ENCODE assay signal across 23 mouse cellular contexts in the genomic region with DNA sequence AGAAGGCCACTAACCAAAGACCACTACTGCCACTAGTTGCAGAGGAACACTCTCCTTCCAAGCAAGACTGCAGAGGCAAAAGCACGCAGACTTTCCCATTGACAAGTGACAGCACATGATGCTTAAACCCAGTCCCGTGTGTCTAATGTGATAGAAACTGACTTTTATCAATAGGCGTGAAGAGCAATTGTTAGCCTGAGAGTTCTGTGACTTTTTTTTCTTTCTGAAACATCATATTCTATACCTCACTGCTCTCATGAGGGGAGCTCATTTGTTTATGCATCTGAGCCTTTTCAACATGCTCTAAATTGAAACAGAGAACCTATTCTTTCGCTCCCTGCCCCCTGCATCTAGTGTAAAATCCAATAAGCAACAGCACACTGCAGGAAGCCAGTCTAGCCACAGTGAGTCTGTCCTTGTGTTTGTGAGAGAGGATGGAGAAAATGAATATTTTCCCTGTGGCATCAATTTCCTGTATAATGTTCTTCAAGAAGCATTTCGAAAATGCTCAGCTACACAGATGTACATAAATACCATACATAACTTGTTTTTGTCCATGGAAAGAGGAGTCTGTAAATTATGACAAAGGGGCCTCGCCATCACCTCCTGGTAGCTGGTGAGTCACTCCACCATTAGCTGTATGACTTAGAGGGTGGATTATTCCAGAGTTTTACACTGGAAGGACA. TPM values are rescaled to one million over a fixed set of nuclear protein-coding genes. Genes with fewer than 3 reads are reported as not detected.
DNase-seq lines count a peak whose midpoint lies in the region; ATAC-seq and TF ChIP-seq lines count a peak whose summit lies in the region.
"Had no signal": no experiment of that assay in that cellular context is flagged by ENCODE, and none has a peak within 500 bp of the region (broad histone marks: within the 10 kb centered on the region; RNA-seq: fewer than 3 reads in every experiment).

No protein-coding gene starts in this region.

- H3ac ChIP-seq in C2C12 (ENCODE audit: control insufficient read depth, insufficient read length, low read depth) = no peak overlapping the region

- H3K9ac ChIP-seq in midbrain, embryonic 11.5 days (ENCODE audit: low read length) = no peak overlapping the region
- H3K9ac ChIP-seq in midbrain, embryonic 14.5 days (replicated peaks; ENCODE audit: low read length) = no peak overlapping the region
- no peak overlapping the region for H3K9ac ChIP-seq in heart, embryonic 11.5 days (ENCODE audit: low read depth, low read length)
- H3K9ac ChIP-seq: forebrain, embryonic 13.5 days; heart, embryonic 15.5 days had no signal

- no peak overlapping the region for H3K27ac ChIP-seq in midbrain, embryonic 11.5 days (ENCODE audit: low read depth, low read length)
- no peak overlapping the region for H3K27ac ChIP-seq in midbrain, embryonic 10.5 days (replicated peaks)
- H3K27ac ChIP-seq in embryonic fibroblast, embryonic 13.5 days (ENCODE audit: insufficient read depth, low read length) = peak overlapping the region; percentile 55
- H3K27ac ChIP-seq in midbrain, embryonic 14.5 days (replicated peaks; ENCODE audit: low read depth, low read length) = no peak overlapping the region
- no peak overlapping the region for H3K27ac ChIP-seq in heart, embryonic 11.5 days (ENCODE audit: low read depth, low read length)
- H3K27ac ChIP-seq: forebrain, embryonic 13.5 days; heart, embryonic 15.5 days; kidney, postnatal 0 days; left cerebral cortex, adult 2 months; limb, embryonic 10.5 days had no signal

- WGBS in midbrain, embryonic 11.5 days = 55% methylated on average over 6 of the region's 6 CpGs
- WGBS in midbrain, embryonic 10.5 days = 66% methylated on average over 6 of the region's 6 CpGs
- WGBS in midbrain, embryonic 14.5 days = 25% methylated on average over 6 of the region's 6 CpGs
- WGBS in heart, embryonic 11.5 days (ENCODE audit: insufficient replicate concordance) = 84% methylated on average over 6 of the region's 6 CpGs

- no peak overlapping the region for H3K4me2 ChIP-seq in midbrain, embryonic 11.5 days
- no peak overlapping the region for H3K4me2 ChIP-seq in midbrain, embryonic 14.5 days (ENCODE audit: low read length)
- H3K4me2 ChIP-seq in heart, embryonic 11.5 days = no peak overlapping the region
- H3K4me2 ChIP-seq: forebrain, embryonic 13.5 days; heart, embryonic 15.5 days; liver, embryonic 11.5 days had no signal

- no peaks in the 10 kb centered on the region for H3K79me3 ChIP-seq in C2C12 (ENCODE audit: low read depth)

- TF ChIP-seq POLR2A in embryonic fibroblast, embryonic 13.5 days (IDR thresholded peaks at IDR 0.05; ENCODE audit: low read depth, low read length) = no peak

- no peaks in the 10 kb centered on the region for H3K27me3 ChIP-seq in midbrain, embryonic 11.5 days (ENCODE audit: control insufficient read depth, insufficient read depth, low read length)
- 0 out of 2 replicates have a peak, but pooled peaks cover 3% of the 10 kb centered on the region for H3K27me3 ChIP-seq in midbrain, embryonic 10.5 days (ENCODE audit: low read depth, poor library complexity, severe bottlenecking)
- H3K27me3 ChIP-seq in C2C12 (ENCODE audit: control insufficient read depth, insufficient read depth, insufficient read length) = no peaks in the 10 kb centered on the region
- H3K27me3 ChIP-seq in midbrain, embryonic 14.5 days (ENCODE audit: control insufficient read depth, insufficient read depth, low read length) = peaks cover 9% of the 10 kb centered on the region; the same call in 1 of the 2 replicates
- no peaks in the 10 kb centered on the region for H3K27me3 ChIP-seq in heart, embryonic 11.5 days (ENCODE audit: control insufficient read depth, insufficient read depth, low read length)
- H3K27me3 ChIP-seq: forebrain, embryonic 13.5 days; heart, embryonic 15.5 days had no signal

- H3K9me3 ChIP-seq in midbrain, embryonic 11.5 days (ENCODE audit: control insufficient read depth, low read length) = no peaks in the 10 kb centered on the region
- H3K9me3 ChIP-seq in midbrain, embryonic 10.5 days (replicated peaks) = no peaks in the 10 kb centered on the region
- H3K9me3 ChIP-seq in midbrain, embryonic 14.5 days (ENCODE audit: control insufficient read depth, low read length) = no peaks in the 10 kb centered on the region
- H3K9me3 ChIP-seq in heart, embryonic 11.5 days (replicated peaks; ENCODE audit: control insufficient read depth, low read length) = no peaks in the 10 kb centered on the region
- H3K9me3 ChIP-seq: forebrain, embryonic 13.5 days; heart, embryonic 15.5 days; limb, embryonic 10.5 days had no signal

- H3K4me1 ChIP-seq in midbrain, embryonic 11.5 days (ENCODE audit: control insufficient read depth, insufficient read depth, low read length) = peaks cover 3% of the 10 kb centered on the region; the same call in 1 of the 2 replicates
- peaks cover 22% of the 10 kb centered on the region for H3K4me1 ChIP-seq in midbrain, embryonic 10.5 days
- peaks cover 5% of the 10 kb centered on the region; the same call in 1 of the 2 replicates for H3K4me1 ChIP-seq in embryonic fibroblast, embryonic 13.5 days (ENCODE audit: control insufficient read depth, insufficient read depth, low read length)
- peaks cover 11% of the 10 kb centered on the region; the same call in 1 of the 2 replicates for H3K4me1 ChIP-seq in midbrain, embryonic 14.5 days (ENCODE audit: control insufficient read depth, insufficient read depth, low read length)
- H3K4me1 ChIP-seq in heart, embryonic 11.5 days (ENCODE audit: control insufficient read depth, insufficient read depth, low read length) = no peaks in the 10 kb centered on the region; the same call in 1 of the 2 replicates
- H3K4me1 ChIP-seq: forebrain, embryonic 13.5 days; heart, embryonic 15.5 days; limb, embryonic 10.5 days had no signal

- no peak for TF ChIP-seq CTCF in C2C12 (IDR thresholded peaks at IDR 0.05; ENCODE audit: control insufficient read depth, insufficient read depth, insufficient read length)
- no peak for TF ChIP-seq CTCF in embryonic fibroblast, embryonic 13.5 days (IDR thresholded peaks at IDR 0.05; ENCODE audit: borderline replicate concordance, insufficient read depth, low read length)

- H3K36me3 ChIP-seq in midbrain, embryonic 11.5 days (ENCODE audit: control insufficient read depth, insufficient read depth, low read length) = no peaks in the 10 kb centered on the region
- H3K36me3 ChIP-seq in midbrain, embryonic 10.5 days = no peaks in the 10 kb centered on the region
- no peaks in the 10 kb centered on the region for H3K36me3 ChIP-seq in C2C12 (ENCODE audit: control insufficient read depth, insufficient read depth)
- H3K36me3 ChIP-seq in midbrain, embryonic 14.5 days (ENCODE audit: control insufficient read depth, insufficient read depth, low read length) = no peaks in the 10 kb centered on the region
- H3K36me3 ChIP-seq in heart, embryonic 11.5 days (ENCODE audit: control insufficient read depth, insufficient read depth, low read length) = no peaks in the 10 kb centered on the region
- H3K36me3 ChIP-seq: heart, embryonic 15.5 days; limb, embryonic 10.5 days had no signal

- H3K4me3 ChIP-seq in midbrain, embryonic 11.5 days (ENCODE audit: low read depth, low read length) = no peak overlapping the region
- H3K4me3 ChIP-seq in midbrain, embryonic 10.5 days = no peak overlapping the region
- no peak overlapping the region for H3K4me3 ChIP-seq in C2C12 (ENCODE audit: insufficient read depth, poor library complexity, severe bottlenecking)
- H3K4me3 ChIP-seq in embryonic fibroblast, embryonic 13.5 days (ENCODE audit: insufficient read depth, low read length) = no peak overlapping the region
- no peak overlapping the region for H3K4me3 ChIP-seq in midbrain, embryonic 14.5 days (replicated peaks; ENCODE audit: low read depth, low read length)
- no peak overlapping the region for H3K4me3 ChIP-seq in heart, embryonic 11.5 days (ENCODE audit: low read depth, low read length)
- H3K4me3 ChIP-seq: forebrain, embryonic 13.5 days; heart, embryonic 15.5 days; left cerebral cortex, adult 2 months; limb, embryonic 10.5 days had no signal

- peak; percentile 48; the same call in 1 of the 2 replicates for ATAC-seq in midbrain, embryonic 11.5 days (ENCODE audit: low FRiP score)
- peak; percentile 63; the same call in 1 of the 2 replicates for ATAC-seq in midbrain, embryonic 14.5 days (ENCODE audit: low FRiP score, low TSS enrichment)
- no peak for ATAC-seq in heart, embryonic 11.5 days (replicated peaks; ENCODE audit: insufficient number of reproducible peaks, low FRiP score, low TSS enrichment)
- ATAC-seq: forebrain, embryonic 13.5 days; intestine, postnatal 0 days had no signal

- no peaks in the 10 kb centered on the region for H3K79me2 ChIP-seq in C2C12 (ENCODE audit: control insufficient read depth, insufficient read depth)

- DNase-seq in midbrain, embryonic 11.5 days (ENCODE audit: low spot score, missing footprints) = no peak
- DNase-seq in midbrain, embryonic 10.5 days (ENCODE audit: low spot score) = no peak
- peak; percentile 51 for DNase-seq in midbrain, embryonic 14.5 days
- DNase-seq in thymus, adult 18-20 months = no peak
- DNase-seq in gastrocnemius, postnatal 4 days (ENCODE audit: low spot score in 2 of 2) = no peak
- DNase-seq: adrenal gland, postnatal 10 days; cerebellum, adult 18-20 months; heart, adult 18-20 months; lung, adult 2 months; lung, postnatal 36 days; right cerebral cortex, adult 18-20 months; thymus, adult 2 months had no signal

TF ChIP-seq in C2C12, 6 proteins besides CTCF, POLR2A, EP300 and RAD21:
- TF ChIP-seq MAX (IDR thresholded peaks at IDR 0.05) = no peak
- no peak for TF ChIP-seq CEBPB (IDR thresholded peaks at IDR 0.05; ENCODE audit: low read depth)
- TF ChIP-seq FOSL1 (IDR thresholded peaks at IDR 0.05; ENCODE audit: insufficient read depth, low read length, poor library complexity, severe bottlenecking) = peak; percentile 11

RNA-seq across cellular contexts. Expression of a gene that starts 38.9 kb away (rescaled TPM):
- polyA plus RNA-seq in midbrain, embryonic 11.5 days (2014; fragmentation: Nextera tagmentation; extraction: Ambion mirVana) = 5.5 and 7.4 TPM in 2 replicates
- 3.6 and 4.8 TPM in 2 replicates for polyA plus RNA-seq in midbrain, embryonic 10.5 days (2016; fragmentation: Nextera tagmentation; extraction: Ambion mirVana)
- polyA plus RNA-seq in C2C12 (2012; fragmentation: generic; extraction: Trizol) = 0.39 TPM
- 4.2 and 5.2 TPM in 2 replicates for polyA plus RNA-seq in embryonic fibroblast, embryonic 13.5 days (2011; ENCODE audit: insufficient read length, low read depth, missing spikeins)
- 7.0 and 8.0 TPM in 2 replicates for polyA plus RNA-seq in midbrain, embryonic 14.5 days (2014; fragmentation: Nextera tagmentation; extraction: Ambion mirVana)
- total RNA-seq in gastrocnemius, postnatal 4 days (2021) = 1 to 10 TPM; 2.2 to 2.8 TPM
- 5.4 and 7.2 TPM in 2 replicates for polyA plus RNA-seq in heart, embryonic 11.5 days (2014; fragmentation: Nextera tagmentation; extraction: Ambion mirVana)
- total RNA-seq: monocyte, adult 5-6 weeks had no signal
